Mouse (Mus musculus) lung, postnatal 0 days (tissue): ENCODE measurements around the gene Clec12a. TPM values are rescaled to one million over a fixed set of nuclear protein-coding genes. Genes with fewer than 3 reads are reported as not detected.

ENCODE experiments used
- ATAC-seq: fragments of 200-750 bp; cut with Nextera tagmentation; 2 replicates; pipeline ENCODE4 v1.8.0; 2017; ENCODE audit warnings: moderate library complexity
- DNase-seq: peaks from one replicate; pipeline ENCODE4 v3.0.0-alpha.2; 2016; ENCODE audit warnings: low spot score
- H3K27ac ChIP-seq: fragments of 300-500 bp; sonication (generic); 2 replicates; pipeline ENCODE4 v1.5.1; 2014; ENCODE audit warnings: antibody characterized with exemption, mild to moderate bottlenecking, low read length, mixed read lengths
- H3K27me3 ChIP-seq: fragments of 300-500 bp; sonication (generic); replicated peaks from 2 replicates; pipeline ENCODE4 v1.6.1; 2014; ENCODE audit warnings: low read length, mixed read lengths; ENCODE audit not compliant: insufficient read depth
- H3K36me3 ChIP-seq: fragments of 300-500 bp; sonication (generic); 2 replicates; pipeline ENCODE4 v1.6.1; 2014; ENCODE audit warnings: low read length, mixed read lengths; ENCODE audit not compliant: insufficient read depth
- H3K4me1 ChIP-seq: fragments of 300-500 bp; sonication (generic); 2 replicates; pipeline ENCODE4 v1.6.1; 2014; ENCODE audit warnings: antibody characterized with exemption, low read depth, low read length, mixed read lengths; ENCODE audit not compliant: insufficient read depth
- H3K4me2 ChIP-seq: fragments of 300-500 bp; sonication (generic); replicated peaks from 2 replicates; pipeline ENCODE4 v1.6.1; 2014; ENCODE audit warnings: low read depth, mild to moderate bottlenecking, low read length, moderate library complexity, mixed read lengths
- H3K4me3 ChIP-seq: fragments of 300-500 bp; sonication (generic); 2 replicates; pipeline ENCODE4 v1.5.1; 2014; ENCODE audit warnings: low read depth, low read length
- H3K9ac ChIP-seq: fragments of 300-500 bp; sonication (generic); replicated peaks from 2 replicates; pipeline ENCODE4 v1.6.1; 2014; ENCODE audit warnings: low read depth, mild to moderate bottlenecking
- H3K9me3 ChIP-seq: fragments of 300-500 bp; sonication (generic); 2 replicates; pipeline ENCODE4 v1.6.1; 2016; ENCODE audit warnings: low read length, mixed read lengths
- CTCF ChIP-seq: IDR thresholded peaks from 2 replicates; pipeline ENCODE4 v1.5.1; 2016; ENCODE audit warnings: antibody characterized with exemption, mild to moderate bottlenecking
- EP300 ChIP-seq: IDR thresholded peaks from 2 replicates; pipeline ENCODE4 v1.6.1; 2016; ENCODE audit warnings: antibody characterized with exemption, mild to moderate bottlenecking, control low read depth
- WGBS: fragments of 180-500 bp; shearing (Covaris S2); extraction: QIAGEN DNeasy Blood & Tissue Kit; methylation state at CpG from one replicate; pipeline ENCODE4 v1.1.7; 2014; 5-methylcytosine and 5-hydroxymethylcytosine counted together
- polyA plus RNA-seq: library from polyadenylated mRNA; unstranded; fragments of >200 nt; fragmentation: Nextera tagmentation; extraction: Ambion mirVana; gene quantifications from 2 replicates; pipeline ENCODE4 v1.2.1, GENCODE M21; 2015

Gene Clec12a
- polyA plus RNA-seq, 1 experiment from 2014 or later = 4.3 TPM

- Histone ChIP-seq H3K27ac (no peak overlapping the region), H3K9ac (no peak overlapping the region), H3K4me3 (no peak overlapping the region), H3K36me3 (no peaks in the 10 kb centered on the region), H3K4me1 (no peaks in the 10 kb centered on the region), H3K27me3 (no peaks in the 10 kb centered on the region), H3K4me2 (no peak overlapping the region), H3K9me3 (no peaks in the 10 kb centered on the region)
- ATAC-seq (no peak; the same call in 1 of the 2 replicates), DNase-seq (peak; percentile 86)
- 11% methylated on average over 6 of the region's 6 CpGs for WGBS
- TF ChIP-seq EP300 (no peak), CTCF (peak; percentile 89)
Measured at GRCm38 (mm10) chr6:129365959-129366359, 23.5 kb downstream of the Clec12a start.

- ATAC-seq (no peak), DNase-seq (no peak)
- no peak overlapping the region for H3K4me3 ChIP-seq
- no peak overlapping the region for H3K9ac ChIP-seq
- H3K9me3 ChIP-seq = no peaks in the 10 kb centered on the region
- no peak overlapping the region for H3K4me2 ChIP-seq
- H3K4me1 ChIP-seq = no peaks in the 10 kb centered on the region
- 57% methylated on average over 7 of the region's 7 CpGs for WGBS
- no peaks in the 10 kb centered on the region for H3K36me3 ChIP-seq
- no peak overlapping the region for H3K27ac ChIP-seq
- H3K27me3 ChIP-seq = no peaks in the 10 kb centered on the region
- TF ChIP-seq CTCF (no peak), EP300 (no peak)
Measured at GRCm38 (mm10) chr6:129369374-129370132, 27.1 kb downstream of the Clec12a start.

- TF ChIP-seq CTCF = no peak
- TF ChIP-seq EP300 = no peak
- DNase-seq = no peak
- no peak overlapping the region for H3K4me3 ChIP-seq
- no peaks in the 10 kb centered on the region for H3K36me3 ChIP-seq
- ATAC-seq = no peak
- H3K4me1 ChIP-seq = no peaks in the 10 kb centered on the region
- H3K4me2 ChIP-seq = no peak overlapping the region
- no peaks in the 10 kb centered on the region for H3K27me3 ChIP-seq
- no peak overlapping the region for H3K9ac ChIP-seq
- H3K27ac ChIP-seq = no peak overlapping the region
- no peaks in the 10 kb centered on the region for H3K9me3 ChIP-seq
- 61% methylated on average over 2 of the region's 2 CpGs for WGBS
Measured at GRCm38 (mm10) chr6:129374937-129375471, 32.5 kb downstream of the Clec12a start.

GRCm38 (mm10) chr6:129380454-129380853 lies 38.0 kb downstream of the Clec12a start:
- ATAC-seq (no peak), DNase-seq (no peak)
- no peaks in the 10 kb centered on the region for H3K9me3 ChIP-seq
- no peak overlapping the region for H3K27ac ChIP-seq
- WGBS = 74% methylated on average over 4 of the region's 4 CpGs
- no peak overlapping the region for H3K9ac ChIP-seq
- no peaks in the 10 kb centered on the region for H3K4me1 ChIP-seq
- no peak overlapping the region for H3K4me2 ChIP-seq
- H3K36me3 ChIP-seq = no peaks in the 10 kb centered on the region
- H3K4me3 ChIP-seq = no peak overlapping the region
- TF ChIP-seq CTCF = no peak
- no peak for TF ChIP-seq EP300
- no peaks in the 10 kb centered on the region for H3K27me3 ChIP-seq

DNA sequence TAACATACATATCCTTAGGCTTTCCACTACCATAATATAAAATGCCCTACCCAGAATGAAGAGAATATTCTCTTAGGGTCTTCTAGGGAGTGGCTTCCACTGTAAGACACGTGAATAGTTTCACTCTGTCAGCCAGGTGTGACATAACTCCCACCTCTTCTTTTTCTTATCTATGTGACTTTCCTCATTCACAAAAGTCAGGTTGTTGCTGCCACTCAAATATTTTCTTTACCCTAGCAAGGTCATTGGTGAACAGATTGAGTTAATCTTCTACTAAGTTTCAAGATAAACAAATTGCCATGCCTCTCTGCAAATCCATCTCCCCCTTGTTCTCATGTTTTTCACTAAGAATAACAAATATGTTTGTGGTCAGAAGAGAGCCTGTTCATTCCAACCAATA lies 39.2 kb downstream of the Clec12a start:
- H3K4me1 ChIP-seq = no peaks in the 10 kb centered on the region
- ATAC-seq = no peak
- TF ChIP-seq EP300 (no peak), CTCF (no peak)
- no peaks in the 10 kb centered on the region for H3K9me3 ChIP-seq
- H3K4me2 ChIP-seq = no peak overlapping the region
- 30% methylated on average over 1 of the region's 1 CpGs for WGBS
- no peak overlapping the region for H3K9ac ChIP-seq
- no peaks in the 10 kb centered on the region for H3K36me3 ChIP-seq
- H3K27ac ChIP-seq = no peak overlapping the region
- no peaks in the 10 kb centered on the region for H3K27me3 ChIP-seq
- DNase-seq = no peak
- no peak overlapping the region for H3K4me3 ChIP-seq

DNA sequence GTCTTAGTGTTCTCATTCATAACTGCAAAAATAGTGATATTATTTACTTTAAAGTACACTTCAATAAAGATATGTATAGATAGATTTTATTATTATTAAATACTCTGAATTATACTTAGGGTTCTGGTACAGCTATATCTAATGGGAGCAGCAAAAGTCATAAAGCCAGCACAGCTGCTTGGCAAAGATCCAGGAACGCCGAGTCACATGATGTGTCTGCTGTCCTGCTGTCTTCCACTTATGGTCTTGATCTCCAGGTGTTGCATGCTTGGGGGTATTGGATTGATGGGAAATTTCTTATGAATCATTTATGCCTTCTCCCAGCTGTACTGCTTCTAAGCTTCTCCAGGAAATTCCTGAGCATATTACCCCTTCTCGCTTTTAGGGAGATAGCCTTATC lies 41.0 kb downstream of the Clec12a start:
- TF ChIP-seq CTCF (no peak), EP300 (no peak)
- no peaks in the 10 kb centered on the region for H3K4me1 ChIP-seq
- H3K36me3 ChIP-seq = no peaks in the 10 kb centered on the region
- no peaks in the 10 kb centered on the region for H3K9me3 ChIP-seq
- no peak for ATAC-seq
- no peak overlapping the region for H3K4me2 ChIP-seq
- no peak overlapping the region for H3K27ac ChIP-seq
- WGBS = 56% methylated on average over 3 of the region's 3 CpGs
- DNase-seq = no peak
- no peak overlapping the region for H3K9ac ChIP-seq
- no peaks in the 10 kb centered on the region for H3K27me3 ChIP-seq
- no peak overlapping the region for H3K4me3 ChIP-seq

DNA sequence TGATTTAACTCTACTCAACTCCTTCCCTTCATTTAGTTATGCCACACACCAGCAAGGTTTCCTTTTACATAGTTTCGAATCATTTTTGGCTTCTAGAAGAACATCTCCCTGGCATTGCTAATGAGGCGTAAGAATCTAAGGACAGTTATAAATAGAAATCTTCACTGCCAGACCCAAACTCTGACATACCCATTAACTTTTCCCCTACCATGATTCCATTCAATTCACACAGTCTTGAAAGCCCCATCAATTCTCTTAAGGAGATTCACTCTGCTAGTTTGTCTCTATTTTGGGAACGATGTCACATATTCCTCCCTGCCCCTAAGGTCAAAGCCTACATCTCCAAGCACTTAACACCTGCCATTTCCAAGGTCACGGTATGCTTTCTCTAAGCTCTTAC lies 42.5 kb downstream of the Clec12a start:
- Histone ChIP-seq H3K36me3 (no peaks in the 10 kb centered on the region), H3K9ac (no peak overlapping the region), H3K9me3 (no peaks in the 10 kb centered on the region), H3K4me3 (no peak overlapping the region), H3K4me2 (no peak overlapping the region), H3K27ac (no peak overlapping the region), H3K27me3 (no peaks in the 10 kb centered on the region), H3K4me1 (no peaks in the 10 kb centered on the region)
- 85% methylated on average over 4 of the region's 4 CpGs for WGBS
- TF ChIP-seq EP300 (no peak), CTCF (no peak)
- DNase-seq = no peak
- ATAC-seq = no peak
